Mouse (Mus musculus) bone marrow, adult 2 months (tissue): ENCODE measurements around the gene Plcb1. TPM values are rescaled to one million over a fixed set of nuclear protein-coding genes. Genes with fewer than 3 reads are reported as not detected.

Experiments used
- H3K27ac ChIP-seq: fragments of 200-500 bp; 2 replicates; pipeline ENCODE4 v1.5.1; 2012; ENCODE audit warnings: low read depth, mild to moderate bottlenecking, control low read depth, inconsistent platforms, low read length; ENCODE audit not compliant: control insufficient read depth, poor library complexity, insufficient read depth
- H3K4me1 ChIP-seq: fragments of 200-500 bp; 2 replicates; pipeline ENCODE4 v1.6.1; 2011; ENCODE audit warnings: low read length; ENCODE audit not compliant: control insufficient read depth, insufficient read depth
- H3K4me3 ChIP-seq: fragments of 200-500 bp; replicated peaks from 2 replicates; pipeline ENCODE3; 2011; ENCODE audit warnings: mild to moderate bottlenecking, low read depth, low read length, control low read depth; ENCODE audit not compliant: control insufficient read depth
- CTCF ChIP-seq: fragments of 200-500 bp; IDR thresholded peaks from 2 replicates; pipeline ENCODE4 v1.5.1; 2011; ENCODE audit warnings: low read length, control low read depth; ENCODE audit not compliant: control insufficient read depth, insufficient read depth
- POLR2A ChIP-seq: fragments of 200-500 bp; IDR thresholded peaks from 2 replicates; pipeline ENCODE4 v1.6.1; 2011; ENCODE audit warnings: low read depth, mild to moderate bottlenecking, control low read depth, low read length, borderline replicate concordance; ENCODE audit not compliant: control insufficient read depth
- WGBS: fragments of 180-500 bp; shearing (Covaris S2); methylation state at CpG from one replicate; pipeline ENCODE4 v1.1.7; 2018; 5-methylcytosine and 5-hydroxymethylcytosine counted together
- polyA plus RNA-seq: library from polyadenylated mRNA; stranded (reverse); fragments of >200 nt; gene quantifications from 2 replicates; pipeline ENCODE4 v1.2.4, GENCODE M21; 2011; ENCODE audit warnings: low replicate concordance; ENCODE audit not compliant: missing spikeins, insufficient read depth, insufficient read length

Plcb1 gene
- polyA plus RNA-seq, 1 experiment: 5.6 TPM

DNA sequence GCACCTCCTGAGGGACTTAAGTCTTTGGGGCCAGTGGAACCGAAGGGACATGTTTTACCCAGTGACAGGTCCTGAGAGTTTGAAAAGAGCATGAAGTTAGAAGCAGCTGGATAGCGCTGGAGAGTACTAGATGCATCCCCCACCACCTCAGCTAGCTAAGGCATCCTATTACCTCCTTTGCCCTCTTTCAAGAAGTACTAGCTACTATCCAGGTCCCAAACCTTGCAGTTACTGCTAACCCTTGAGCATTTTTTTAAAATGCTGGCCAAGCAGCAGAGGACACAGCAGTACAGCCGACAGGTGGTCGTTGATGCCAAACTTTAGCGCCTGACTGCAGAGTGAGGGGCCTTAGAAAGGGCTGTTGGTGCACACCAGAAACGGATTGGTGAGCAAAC is 986 bp downstream of the Plcb1 start:
- 21% methylated on average over 6 of the region's 6 CpGs for WGBS
- no peak for TF ChIP-seq CTCF
- TF ChIP-seq POLR2A: no peak
- Histone ChIP-seq H3K4me1 (no peaks in the 10 kb centered on the region), H3K27ac (no peak overlapping the region), H3K4me3 (peak overlapping the region; percentile 29)

GRCm38 (mm10) chr2:134787336-134788095 is 1.6 kb downstream of the Plcb1 start:
- Histone ChIP-seq H3K4me1 (no peaks in the 10 kb centered on the region), H3K27ac (no peak overlapping the region), H3K4me3 (no peak overlapping the region)
- WGBS: 75% methylated on average over 12 of the region's 12 CpGs
- no peak for TF ChIP-seq POLR2A
- TF ChIP-seq CTCF: no peak

DNA sequence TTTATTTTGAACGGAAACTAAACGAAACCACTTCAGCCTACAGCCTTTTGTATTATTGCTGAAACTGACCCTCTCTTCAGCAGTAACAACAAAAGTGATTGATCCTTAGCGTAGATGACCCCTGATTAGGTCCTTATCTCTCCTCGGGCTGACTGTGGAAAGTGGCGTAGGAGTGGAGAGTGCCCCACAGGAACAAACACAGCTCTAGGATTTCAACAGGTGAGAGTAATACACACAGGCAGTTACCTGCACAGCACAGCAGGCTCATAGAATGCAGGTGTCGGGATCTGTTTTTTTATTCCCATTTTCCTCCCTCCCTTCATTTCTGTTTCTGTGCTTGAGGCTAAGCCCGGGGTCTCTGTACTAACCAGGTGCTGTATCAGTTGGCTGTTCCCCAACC is 7.1 kb downstream of the Plcb1 start:
- Histone ChIP-seq H3K27ac (no peak overlapping the region), H3K4me1 (no peaks in the 10 kb centered on the region), H3K4me3 (no peak overlapping the region)
- 83% methylated on average over 7 of the region's 7 CpGs for WGBS
- TF ChIP-seq POLR2A (no peak), CTCF (no peak)

GRCm38 (mm10) chr2:134800226-134800625 is 14.4 kb downstream of the Plcb1 start:
- no peaks in the 10 kb centered on the region for H3K4me1 ChIP-seq
- H3K27ac ChIP-seq: no peak overlapping the region
- 75% methylated on average over 1 of the region's 1 CpGs for WGBS
- no peak overlapping the region for H3K4me3 ChIP-seq
- TF ChIP-seq POLR2A: no peak
- no peak for TF ChIP-seq CTCF

- TF ChIP-seq POLR2A: no peak
- no peak for TF ChIP-seq CTCF
- H3K4me3 ChIP-seq: no peak overlapping the region
- WGBS: 85% methylated on average over 11 of the region's 11 CpGs
- no peaks in the 10 kb centered on the region for H3K4me1 ChIP-seq
- no peak overlapping the region for H3K27ac ChIP-seq
Measured at GRCm38 (mm10) chr2:134816383-134816782, 30.5 kb downstream of the Plcb1 start.

GRCm38 (mm10) chr2:134817058-134817840 is 31.4 kb downstream of the Plcb1 start:
- Histone ChIP-seq H3K4me1 (no peaks in the 10 kb centered on the region), H3K4me3 (no peak overlapping the region), H3K27ac (no peak overlapping the region)
- TF ChIP-seq POLR2A: no peak
- no peak for TF ChIP-seq CTCF
- WGBS: 82% methylated on average over 7 of the region's 7 CpGs

DNA sequence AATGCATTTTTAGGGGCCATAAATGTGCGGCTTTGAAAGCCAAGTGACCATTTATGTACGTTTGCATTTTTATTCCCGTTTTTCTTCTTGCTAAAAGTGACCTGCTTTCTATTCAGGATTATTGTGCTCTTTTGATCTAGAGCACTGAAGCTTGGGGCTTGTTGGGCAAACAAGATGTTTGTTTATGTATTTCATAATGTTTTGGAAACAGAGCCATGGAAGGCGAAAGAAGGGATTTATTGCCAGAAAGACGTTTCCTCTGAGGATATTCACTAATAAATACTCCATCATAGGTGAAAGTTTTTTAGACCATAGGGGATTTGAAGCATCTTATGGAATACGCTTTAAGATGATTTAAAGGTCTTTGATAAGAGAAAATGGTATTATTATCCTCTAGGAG is 35.3 kb downstream of the Plcb1 start:
- no peak overlapping the region for H3K27ac ChIP-seq
- no peak overlapping the region for H3K4me3 ChIP-seq
- no peak for TF ChIP-seq CTCF
- no peak for TF ChIP-seq POLR2A
- WGBS: 83% methylated on average over 6 of the region's 6 CpGs
- H3K4me1 ChIP-seq: no peaks in the 10 kb centered on the region

GRCm38 (mm10) chr2:134825645-134826044 is 39.8 kb downstream of the Plcb1 start:
- TF ChIP-seq POLR2A: no peak
- TF ChIP-seq CTCF: no peak
- 43% methylated on average over 7 of the region's 7 CpGs for WGBS
- Histone ChIP-seq H3K4me3 (no peak overlapping the region), H3K27ac (no peak overlapping the region), H3K4me1 (no peaks in the 10 kb centered on the region)
